Mouse (Mus musculus) neural tube, embryonic 15.5 days (tissue): ENCODE measurements around the gene Nlrp4f. TPM values are rescaled to one million over a fixed set of nuclear protein-coding genes. Genes with fewer than 3 reads are reported as not detected.
A peak's percentile ranks its signal among the peaks of the same experiment; 100 is the strongest.

Experiments
- ATAC-seq: fragments of 200-750 bp; cut with Nextera tagmentation; 2 replicates; pipeline ENCODE4 v1.8.0; 2017; ENCODE audit warnings: mild to moderate bottlenecking, moderate TSS enrichment, moderate library complexity; ENCODE audit not compliant: low FRiP score
- H3K27ac ChIP-seq: fragments of 300-500 bp; sonication (generic); replicated peaks from 2 replicates; pipeline ENCODE4 v1.5.1; 2015; ENCODE audit warnings: mild to moderate bottlenecking, inconsistent platforms
- H3K27me3 ChIP-seq: fragments of 300-500 bp; sonication (generic); replicated peaks from 2 replicates; pipeline ENCODE4 v1.6.1; 2015; ENCODE audit warnings: inconsistent platforms
- H3K36me3 ChIP-seq: fragments of 300-500 bp; sonication (generic); 2 replicates; pipeline ENCODE4 v1.6.1; 2015; ENCODE audit warnings: inconsistent platforms
- H3K4me1 ChIP-seq: fragments of 300-500 bp; sonication (generic); 2 replicates; pipeline ENCODE4 v1.6.1; 2015; ENCODE audit warnings: inconsistent platforms
- H3K4me2 ChIP-seq: fragments of 300-500 bp; sonication (generic); 2 replicates; pipeline ENCODE4 v1.6.1; 2015; ENCODE audit warnings: inconsistent platforms, mild to moderate bottlenecking, moderate library complexity
- H3K4me3 ChIP-seq: fragments of 300-500 bp; sonication (generic); replicated peaks from 2 replicates; pipeline ENCODE4 v1.5.1; 2015; ENCODE audit warnings: mild to moderate bottlenecking, inconsistent platforms
- H3K9ac ChIP-seq: fragments of 300-500 bp; sonication (generic); replicated peaks from 2 replicates; pipeline ENCODE4 v1.6.1; 2015; ENCODE audit warnings: mild to moderate bottlenecking, inconsistent platforms
- H3K9me3 ChIP-seq: fragments of 300-500 bp; sonication (generic); replicated peaks from 2 replicates; pipeline ENCODE4 v1.6.1; 2016; ENCODE audit warnings: inconsistent platforms
- WGBS: fragments of 180-500 bp; shearing (Covaris S2); methylation state at CpG from one replicate; pipeline ENCODE4 v1.1.7; 2015; ENCODE audit warnings: mixed read lengths; 5-methylcytosine and 5-hydroxymethylcytosine counted together
- polyA plus RNA-seq: library from polyadenylated mRNA; unstranded; fragments of >200 nt; fragmentation: Nextera tagmentation; extraction: Ambion mirVana; gene quantifications from 2 replicates; pipeline ENCODE4 v1.2.1, GENCODE M21; 2015

The Nlrp4f gene
- polyA plus RNA-seq, 1 experiment from 2014 or later: not detected

- Histone ChIP-seq H3K27ac (no peak overlapping the region), H3K27me3 (no peaks in the 10 kb centered on the region), H3K36me3 (no peaks in the 10 kb centered on the region), H3K4me2 (peak overlapping the region; percentile 76), H3K9me3 (no peaks in the 10 kb centered on the region), H3K4me3 (peak overlapping the region; percentile 42), H3K9ac (peak overlapping the region; percentile 54), H3K4me1 (peaks cover 4% of the 10 kb centered on the region; the same call in 1 of the 2 replicates)
- ATAC-seq: peak; percentile 93
- 25% methylated on average over 36 of the region's 46 CpGs for WGBS
Observed at GRCm38 (mm10) chr13:65175734-65176471, 29.9 kb downstream of the Nlrp4f start.

GRCm38 (mm10) chr13:65174102-65174501 lies 31.7 kb downstream of the Nlrp4f start:
- no peaks in the 10 kb centered on the region for H3K27me3 ChIP-seq
- no peak overlapping the region for H3K27ac ChIP-seq
- no peaks in the 10 kb centered on the region for H3K9me3 ChIP-seq
- no peak overlapping the region for H3K4me3 ChIP-seq
- H3K9ac ChIP-seq: no peak overlapping the region
- no peak for ATAC-seq
- H3K4me2 ChIP-seq: no peak overlapping the region
- peaks cover 4% of the 10 kb centered on the region; the same call in 1 of the 2 replicates for H3K4me1 ChIP-seq
- WGBS: 84% methylated on average over 3 of the region's 3 CpGs
- no peaks in the 10 kb centered on the region for H3K36me3 ChIP-seq

GRCm38 (mm10) chr13:65149940-65150339 lies 55.8 kb downstream of the Nlrp4f start, which contains the start of gene Olfr466:
Olfr466 (plus strand) TSS chr13:65150240.
- ATAC-seq: no peak
- no peaks in the 10 kb centered on the region for H3K36me3 ChIP-seq
- no peak within 1 kb of the TSS for H3K27ac ChIP-seq
- no peaks in the 10 kb centered on the region for H3K27me3 ChIP-seq
- no peak within 1 kb of the TSS for H3K9ac ChIP-seq
- no peaks in the 10 kb centered on the region for H3K9me3 ChIP-seq
- 84% methylated on average over 1 of the region's 1 CpGs for WGBS
- H3K4me3 ChIP-seq: no peak within 1 kb of the TSS
- H3K4me2 ChIP-seq: no peak within 1 kb of the TSS
- no peaks in the 10 kb centered on the region for H3K4me1 ChIP-seq

GRCm38 (mm10) chr13:65137789-65138188 lies 68.0 kb downstream of the Nlrp4f start, which contains the start of gene Olfr465-ps1:
Olfr465-ps1 (plus strand) TSS chr13:65138089.
- 87% methylated on average over 4 of the region's 4 CpGs for WGBS
- no peaks in the 10 kb centered on the region for H3K27me3 ChIP-seq
- H3K4me3 ChIP-seq: no peak within 1 kb of the TSS
- no peaks in the 10 kb centered on the region for H3K4me1 ChIP-seq
- no peaks in the 10 kb centered on the region for H3K36me3 ChIP-seq
- H3K27ac ChIP-seq: no peak within 1 kb of the TSS
- no peak for ATAC-seq
- no peaks in the 10 kb centered on the region for H3K9me3 ChIP-seq
- H3K4me2 ChIP-seq: no peak within 1 kb of the TSS
- H3K9ac ChIP-seq: no peak within 1 kb of the TSS

Other genes starting within 250 kb of the Nlrp4f start
- not detected in 2 replicates for gene Spata31d1c, start 172.9 kb downstream of the Nlrp4f start, polyA plus RNA-seq
- gene Prss47, start 153.2 kb downstream of the Nlrp4f start, polyA plus RNA-seq: not detected in 2 replicates
- 31.6 and 37.3 TPM in 2 replicates for gene Mfsd14b, start 93.0 kb downstream of the Nlrp4f start, polyA plus RNA-seq
- gene Olfr465-ps1, start 67.9 kb downstream of the Nlrp4f start, polyA plus RNA-seq: not detected in 2 replicates
- not detected in 2 replicates for gene Olfr466, start 55.7 kb downstream of the Nlrp4f start, polyA plus RNA-seq
- 0.20 and 0.40 TPM in 2 replicates for gene Gm10775, start 53.6 kb upstream of the Nlrp4f start, polyA plus RNA-seq
- 11.4 and 13.7 TPM in 2 replicates for gene Zfp369, start 72.8 kb upstream of the Nlrp4f start, polyA plus RNA-seq